Mouse (Mus musculus): ENCODE measurements around the gene Tle6.

Tle6 gene

DNA sequence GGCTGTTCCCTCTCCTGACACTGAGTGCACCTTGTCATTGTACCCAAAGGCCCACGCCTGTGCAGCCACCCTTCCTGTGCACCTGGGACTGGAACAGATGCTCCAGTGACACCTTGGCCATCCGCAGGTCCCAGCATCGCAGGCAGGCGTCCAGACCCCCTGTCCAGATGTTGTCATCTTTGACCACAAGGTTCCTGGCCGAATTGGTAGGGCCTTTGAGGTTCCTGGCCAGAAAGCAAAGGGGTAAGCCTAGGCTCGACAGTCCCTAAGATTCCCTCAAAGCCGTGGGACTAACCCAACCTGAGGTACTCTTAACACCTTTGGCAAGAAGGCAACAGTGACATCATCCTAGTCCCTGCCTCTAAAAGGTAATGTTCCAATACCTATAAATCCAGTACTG is 8.2 kb downstream of the Tle6 start:
- DNase-seq (ENCODE audit: low spot score in 2 of 2), result no peak

DNA sequence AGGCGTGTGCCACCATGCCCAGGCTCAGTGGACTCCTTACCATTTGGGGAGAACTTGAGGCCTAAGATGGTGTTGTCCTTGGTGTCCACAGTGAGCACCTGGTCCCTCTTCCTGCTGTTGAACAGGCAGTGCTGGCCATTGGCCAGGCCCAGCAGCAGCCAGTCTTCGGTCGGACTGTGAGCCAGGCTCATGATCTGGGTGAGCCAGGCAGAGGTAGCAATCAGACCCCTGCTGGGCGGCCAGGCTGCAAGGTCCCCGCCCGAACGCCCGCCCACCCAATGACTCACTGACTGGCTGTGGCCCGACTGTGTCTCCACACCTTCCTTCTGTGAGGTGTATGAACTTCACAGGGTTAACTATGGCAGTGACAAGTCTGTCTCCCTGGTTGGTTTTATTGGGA is 9.0 kb downstream of the Tle6 start:
- DNase-seq (ENCODE audit: low spot score in 2 of 2), result no peak

DNA sequence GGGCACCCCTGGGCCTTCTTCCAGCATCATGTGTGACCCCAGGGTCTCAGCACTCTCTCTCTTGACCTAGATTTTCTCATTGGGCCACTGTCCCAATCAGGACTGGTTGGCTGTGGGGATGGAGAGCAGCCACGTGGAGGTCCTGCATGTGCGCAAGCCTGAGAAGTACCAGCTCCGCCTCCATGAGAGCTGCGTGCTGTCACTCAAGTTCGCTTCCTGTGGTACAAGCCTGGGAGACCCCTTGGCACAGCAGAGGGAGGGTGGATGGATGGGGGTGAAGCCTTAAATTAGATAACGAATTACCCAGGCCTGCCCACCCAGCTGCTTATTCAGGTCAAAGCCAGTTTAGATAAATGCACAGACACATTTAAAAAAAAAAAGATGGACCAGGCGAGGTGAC is 12.1 kb downstream of the Tle6 start:
- DNase-seq (ENCODE audit: low spot score in 2 of 2), result no peak

DNA sequence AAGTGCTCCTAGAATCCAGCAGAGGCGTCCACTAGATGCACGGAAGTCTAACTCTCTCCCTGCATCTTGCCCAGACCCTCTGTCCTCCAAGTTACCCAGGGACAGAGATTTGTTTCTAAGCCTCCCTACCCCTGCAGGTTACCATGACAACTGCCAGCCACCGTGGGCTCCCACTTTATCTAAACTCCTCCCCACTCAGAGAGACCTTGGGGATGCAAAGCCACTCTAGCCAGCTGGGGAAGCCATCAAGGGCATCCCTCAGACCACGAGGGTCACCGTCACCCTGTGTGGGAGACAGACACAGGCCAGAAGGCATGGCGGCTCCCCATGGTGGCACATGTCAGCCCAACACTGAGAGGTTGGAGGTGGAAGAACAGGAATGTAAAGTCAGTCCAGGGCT is 17.5 kb downstream of the Tle6 start:
- DNase-seq (ENCODE audit: low spot score in 2 of 2), result no peak

DNA sequence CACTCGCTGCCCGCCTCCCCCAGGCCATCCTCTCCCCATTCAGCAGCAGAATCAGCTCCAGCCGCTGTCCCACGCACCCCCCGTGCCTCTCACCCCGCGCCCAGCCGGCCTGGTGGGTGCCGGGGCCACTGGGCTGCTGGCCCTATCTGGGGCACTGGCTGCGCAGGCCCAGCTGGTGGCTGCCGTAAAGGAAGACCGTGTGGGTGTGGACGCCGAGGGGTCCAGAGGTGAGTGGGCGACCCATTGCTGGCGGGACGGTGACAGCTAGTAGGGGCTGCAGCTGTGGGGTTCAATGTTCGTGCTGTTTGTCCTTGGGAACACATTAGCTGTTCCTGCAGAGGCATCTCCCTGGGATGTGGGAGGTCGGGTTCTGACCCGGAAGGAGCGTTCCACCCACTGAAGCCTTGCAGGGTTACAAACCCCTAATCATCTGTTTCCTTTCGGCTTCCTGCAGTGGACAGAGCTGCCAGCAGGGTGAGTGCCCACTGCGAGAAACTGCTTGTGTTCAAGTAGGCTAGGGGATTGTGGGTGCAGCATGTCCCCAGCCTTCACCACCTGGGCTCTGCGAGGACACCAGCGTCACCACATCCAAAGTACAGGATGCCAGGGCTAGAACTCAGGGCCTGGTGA is 20.3 kb downstream of the Tle6 start:
- DNase-seq (ENCODE audit: low spot score in 2 of 2), result no peak

DNA sequence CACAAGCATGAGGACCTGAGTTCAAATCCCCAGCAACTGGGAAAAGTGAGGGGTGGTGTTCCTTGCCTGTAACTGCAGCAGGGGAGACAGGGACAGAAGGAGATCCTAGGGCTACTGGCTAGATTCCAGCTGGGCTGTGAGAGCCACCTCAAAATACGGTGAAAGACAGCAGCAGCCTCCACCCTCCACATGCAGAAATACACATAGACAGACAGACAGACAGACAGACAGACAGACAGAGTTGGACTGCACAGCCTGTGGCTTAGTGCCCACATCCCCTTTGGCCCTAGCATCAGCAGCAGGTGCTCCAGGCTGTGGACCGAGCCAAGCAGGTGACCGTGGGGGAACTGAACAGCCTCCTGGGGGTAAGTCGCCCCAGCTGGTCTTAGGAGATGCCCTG is 20.9 kb downstream of the Tle6 start:
- no peak for DNase-seq (ENCODE audit: low spot score in 2 of 2)

DNA sequence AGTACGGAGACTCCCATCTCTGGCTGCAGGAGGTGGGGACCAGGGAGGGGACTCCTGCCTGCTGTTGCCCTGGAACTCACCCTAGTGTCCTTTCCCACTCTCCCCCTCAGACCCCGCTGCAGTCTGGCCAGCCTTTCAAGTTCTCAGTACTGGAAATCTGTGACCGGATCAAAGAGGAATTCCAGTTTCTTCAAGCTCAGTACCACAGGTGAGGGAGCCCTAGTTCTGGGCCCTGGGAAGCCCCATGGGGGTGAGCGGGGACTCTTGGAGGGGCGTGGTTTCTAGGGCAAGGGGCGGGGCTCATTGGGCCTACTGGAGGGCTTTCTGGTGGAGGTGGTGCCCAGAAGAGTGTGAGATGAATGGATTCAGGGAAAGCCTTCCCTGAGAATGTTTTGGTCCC is 25.2 kb downstream of the Tle6 start:
- DNase-seq (ENCODE audit: low spot score in 2 of 2), result no peak

- DNase-seq (ENCODE audit: low spot score in 2 of 2), result no peak
Observed at GRCm38 (mm10) chr10:81575208-81575631, 25.7 kb downstream of the Tle6 start.

- no peak for DNase-seq (ENCODE audit: low spot score in 2 of 2)
Observed at GRCm38 (mm10) chr10:81574081-81575056, 26.5 kb downstream of the Tle6 start, which contains the start of gene Tle2. TSS of gene Tle2 (plus strand) at chr10:81574561.

DNA sequence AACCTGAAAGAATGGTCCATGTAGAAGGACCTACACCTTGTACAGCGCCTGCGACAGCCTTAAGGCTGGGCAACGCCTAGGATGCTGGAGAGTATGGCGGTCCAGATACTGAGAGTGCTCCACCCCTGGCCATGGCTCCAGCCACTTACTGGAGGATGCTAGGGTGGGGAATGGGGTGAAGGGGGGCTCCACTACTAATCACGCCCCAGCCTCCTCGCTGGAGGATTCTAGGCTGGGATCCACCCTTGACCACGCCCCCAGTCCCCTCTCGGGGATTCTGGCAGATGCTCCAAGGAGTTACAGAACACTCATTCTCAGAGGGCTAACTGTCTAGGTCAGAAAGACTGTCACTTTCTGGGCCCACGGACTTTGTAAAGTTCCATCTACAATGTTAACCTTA is 27.9 kb downstream of the Tle6 start:
- no peak for DNase-seq (ENCODE audit: low spot score in 2 of 2)

DNA sequence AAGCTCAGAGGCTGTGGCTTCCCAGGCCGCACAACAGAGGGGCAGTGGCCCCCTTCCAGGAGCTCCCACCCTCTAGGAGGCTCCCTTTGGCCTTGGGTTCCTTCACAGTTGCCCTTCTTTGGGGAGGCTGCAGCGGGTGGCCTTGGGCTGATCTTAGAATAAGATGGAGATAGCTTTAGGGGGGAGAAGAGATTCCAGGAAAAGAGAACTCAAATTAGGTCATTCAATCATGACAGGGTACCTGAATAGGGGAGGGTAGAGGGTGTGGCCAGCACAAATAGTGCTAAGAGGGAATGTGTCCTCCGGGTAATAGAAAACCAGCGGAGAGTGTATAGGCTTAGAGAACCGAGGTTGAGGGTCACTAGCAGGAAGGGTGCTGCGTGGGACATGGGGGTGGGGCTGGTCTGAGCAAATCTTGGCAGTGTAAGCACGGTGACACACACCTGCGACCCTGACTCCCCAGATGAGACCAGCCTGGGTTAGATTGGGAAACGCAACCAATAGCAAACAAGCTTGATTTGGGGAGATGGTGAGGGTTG is 28.7 kb downstream of the Tle6 start:
- DNase-seq (ENCODE audit: low spot score in 2 of 2), result no peak

DNA sequence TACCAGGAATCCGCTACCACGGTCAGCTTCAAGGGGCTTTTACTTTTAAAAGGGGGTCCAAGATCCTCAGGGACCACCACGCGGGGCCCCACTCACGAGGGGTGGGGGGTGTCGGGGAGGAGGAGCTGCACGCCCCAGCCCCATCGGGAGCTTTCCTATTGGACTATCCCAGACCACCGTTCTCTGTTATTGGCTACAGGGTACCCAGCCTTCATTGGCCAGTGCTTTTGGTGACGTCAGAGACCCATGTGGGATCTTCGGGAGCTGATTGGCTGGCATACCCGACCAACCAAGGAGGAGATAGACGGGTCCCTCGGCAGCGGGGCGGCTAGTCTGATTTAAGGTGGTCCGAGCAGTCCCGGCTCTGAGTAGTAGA is 29.4 kb downstream of the Tle6 start:
- DNase-seq (ENCODE audit: low spot score in 2 of 2), result peak; percentile 96 to 98

GRCm38 (mm10) chr10:81570831-81571500 is 29.9 kb downstream of the Tle6 start:
- DNase-seq (ENCODE audit: low spot score in 2 of 2), result peak; percentile 83 to 85

GRCm38 (mm10) chr10:81570238-81570800 is 30.6 kb downstream of the Tle6 start:
- no peak for DNase-seq (ENCODE audit: low spot score in 2 of 2)

DNA sequence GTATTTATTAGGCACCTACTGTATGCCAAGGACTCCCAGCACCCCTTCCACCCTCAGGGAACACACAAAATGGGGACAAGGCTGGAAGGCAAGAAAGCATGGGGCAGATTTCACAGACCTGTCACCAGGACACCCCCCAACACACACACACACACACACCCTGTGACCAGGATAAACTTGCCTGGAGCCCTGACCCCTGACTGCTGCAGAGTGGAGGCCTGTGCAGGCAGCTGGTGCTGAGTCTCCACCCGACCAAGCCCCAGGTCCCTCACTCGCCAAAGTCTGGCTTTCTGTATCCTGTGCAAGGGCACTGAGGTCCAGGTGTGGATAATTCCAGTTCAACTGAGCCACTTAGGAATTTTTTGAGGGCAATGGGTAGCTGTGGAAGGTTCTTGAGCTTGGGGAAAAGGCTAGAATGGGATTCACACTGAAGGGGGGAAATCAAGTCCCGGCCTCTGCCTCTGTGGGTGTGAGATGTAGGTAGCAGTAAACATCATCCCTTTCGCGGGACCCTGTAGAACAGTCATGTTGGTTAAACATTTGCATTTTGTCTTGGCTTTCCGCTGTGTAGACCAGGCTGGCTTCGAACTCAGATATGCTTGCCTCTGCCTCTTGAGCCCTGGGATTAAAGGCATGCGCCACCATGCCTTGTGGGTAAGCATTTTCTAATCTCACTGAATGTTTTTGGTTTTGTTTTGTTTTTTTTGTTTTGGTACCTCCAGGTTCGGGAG is 31.2 kb downstream of the Tle6 start:
- DNase-seq (ENCODE audit: low spot score in 2 of 2), result no peak

DNA sequence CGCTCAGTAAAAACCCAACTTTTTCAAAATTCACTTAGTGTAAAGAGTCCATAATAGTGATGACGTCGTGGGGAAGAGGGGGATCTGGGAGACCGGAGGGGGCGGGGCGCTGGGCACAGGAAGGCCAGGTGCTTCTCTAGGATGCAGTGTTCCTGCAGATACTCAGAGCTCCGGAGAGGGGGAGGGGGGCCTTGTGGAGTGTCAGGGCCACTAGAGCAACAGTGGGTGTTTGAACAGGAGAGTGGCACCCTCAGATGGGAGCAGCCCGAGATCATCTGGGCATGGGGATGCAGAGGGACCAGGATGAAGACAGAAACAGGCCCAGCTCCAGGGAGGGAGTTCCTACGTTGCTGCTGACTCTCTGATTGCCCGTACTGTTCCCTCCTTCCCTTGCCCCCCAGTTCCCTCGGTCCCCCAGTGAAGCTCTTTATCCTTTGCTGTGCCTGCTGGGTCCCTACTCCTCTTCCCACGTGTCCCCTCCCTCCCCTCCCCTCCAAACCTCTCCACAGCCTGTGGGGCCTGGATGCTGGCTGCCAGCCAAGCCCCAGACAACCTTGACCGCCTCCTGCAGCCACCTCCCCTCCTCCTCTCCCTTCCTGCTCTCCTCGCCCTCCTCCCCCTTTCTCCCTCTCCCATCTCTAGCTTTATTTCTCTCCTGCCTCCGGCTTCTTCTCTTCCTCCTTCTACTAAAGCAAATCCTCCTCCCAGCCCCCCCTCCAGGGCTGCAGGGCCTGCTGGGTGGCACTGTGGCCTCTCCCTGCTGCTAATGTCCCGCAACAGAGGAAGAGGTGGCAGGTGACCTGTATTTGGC is 32.3 kb downstream of the Tle6 start:
- no peak for DNase-seq (ENCODE audit: low spot score in 2 of 2)

- peak; percentile 84 to 88 for DNase-seq (ENCODE audit: low spot score in 2 of 2)
Observed at GRCm38 (mm10) chr10:81565257-81566228, 35.3 kb downstream of the Tle6 start.

DNA sequence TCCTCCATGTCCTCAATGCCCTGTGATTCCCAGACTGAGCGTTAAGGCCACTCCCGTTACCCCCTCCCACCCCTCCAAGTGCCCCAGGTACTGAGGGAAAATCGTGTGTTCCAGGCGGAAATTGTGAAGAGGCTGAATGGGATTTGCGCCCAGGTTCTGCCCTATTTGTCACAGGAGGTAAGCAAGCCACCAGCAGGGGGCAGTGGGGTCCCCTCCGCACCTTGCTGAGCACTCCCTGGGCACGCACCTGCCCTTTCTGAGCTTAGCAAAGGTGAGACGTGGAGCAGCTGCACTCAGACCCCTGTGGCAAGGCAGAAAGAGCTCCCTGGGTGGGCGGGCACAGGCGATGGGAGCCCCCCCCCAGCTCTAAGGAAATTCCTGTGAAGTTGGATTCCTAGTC is 36.1 kb downstream of the Tle6 start:
- peak; percentile 77 to 90 for DNase-seq (ENCODE audit: low spot score in 2 of 2)

DNA sequence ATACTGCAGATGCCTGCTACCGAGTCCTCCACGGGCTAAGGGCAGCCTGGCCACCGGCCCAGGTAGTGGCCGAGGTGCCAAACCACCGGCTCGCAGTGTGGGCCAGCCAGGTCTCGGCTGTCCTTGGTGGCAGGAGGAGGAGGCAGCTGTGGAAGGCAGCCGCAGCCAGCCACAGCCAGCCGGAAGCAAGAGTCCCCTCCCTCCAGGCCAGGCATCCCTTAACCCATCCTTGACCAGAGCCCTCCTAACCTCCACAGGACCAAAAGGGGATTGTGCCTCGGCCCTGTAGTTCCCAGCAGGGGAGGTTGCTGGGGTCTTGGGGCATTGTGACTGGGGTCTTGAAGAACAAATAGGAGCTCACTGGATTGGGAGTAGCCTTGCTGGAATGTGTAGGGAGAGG is 36.7 kb downstream of the Tle6 start:
- no peak for DNase-seq (ENCODE audit: low spot score in 2 of 2)

All from thymus, postnatal 10 days (tissue).